Mouse (Mus musculus) regulatory T cell (primary cell): ENCODE measurements at regions not wholly inside any gene's neighbourhood (a gene's known extent, or its start where the extent isn't known, plus 50 kb on each side); places are given as distances from the start of the nearest gene placed in this dataset.

Experiments
- in situ Hi-C: fragments of 300-600 bp; cut with MboI, MseI; formaldehyde crosslinking; loops from one replicate; pipeline ENCODE4 v1.15.1; 2025; ENCODE audit warnings: high pct_unique_total_duplicates

- in situ Hi-C loops = loop anchor here (10.0 kb wide), 1 partner anchor 197 kb away; no protein-coding TSS in a partner anchor
Measured at GRCm38 (mm10) chr17:15981558-15981957, 150.7 kb upstream of the Rgmb start.

- in situ Hi-C loops = no loop called here
Measured at GRCm38 (mm10) chr17:15977374-15978031, 146.7 kb upstream of the Rgmb start.

GRCm38 (mm10) chr17:15971351-15971685 lies 140.5 kb upstream of the Rgmb start:
- in situ Hi-C loops = no loop called here

GRCm38 (mm10) chr17:15970481-15971350 lies 139.9 kb upstream of the Rgmb start:
- in situ Hi-C loops = no loop called here

GRCm38 (mm10) chr17:15968331-15968730 lies 137.5 kb upstream of the Rgmb start:
- in situ Hi-C loops = no loop called here

GRCm38 (mm10) chr17:15955656-15956055 lies 124.8 kb upstream of the Rgmb start:
- in situ Hi-C loops = no loop called here

- in situ Hi-C loops = no loop called here
Measured at GRCm38 (mm10) chr17:15951641-15952040, 120.8 kb upstream of the Rgmb start.

- in situ Hi-C loops = loop anchor here (25.0 kb wide), 1 partner anchor 1187 kb away; no protein-coding TSS in a partner anchor
Measured at GRCm38 (mm10) chr17:15949753-15950152, 118.9 kb upstream of the Rgmb start.

- in situ Hi-C loops = loop anchor here (25.0 kb wide), 1 partner anchor 1180 kb away; no protein-coding TSS in a partner anchor
Measured at GRCm38 (mm10) chr17:15942378-15942777, 111.5 kb upstream of the Rgmb start.

- in situ Hi-C loops = no loop called here
Measured at GRCm38 (mm10) chr17:15918609-15919008, 87.8 kb upstream of the Rgmb start.

- in situ Hi-C loops = no loop called here
Measured at GRCm38 (mm10) chr17:15898689-15899419, 68.0 kb upstream of the Rgmb start.

- in situ Hi-C loops = no loop called here
Measured at GRCm38 (mm10) chr17:15895968-15896367, 65.1 kb upstream of the Rgmb start.

GRCm38 (mm10) chr17:15891896-15892675 lies 61.2 kb upstream of the Rgmb start:
- in situ Hi-C loops = no loop called here

GRCm38 (mm10) chr17:15890595-15891140 lies 59.8 kb upstream of the Rgmb start:
- in situ Hi-C loops = no loop called here

- in situ Hi-C loops = no loop called here
Measured at GRCm38 (mm10) chr17:15882803-15883202, 52.0 kb upstream of the Rgmb start.

GRCm38 (mm10) chr17:15882245-15882644 lies 51.4 kb upstream of the Rgmb start:
- in situ Hi-C loops = no loop called here
